Mouse (Mus musculus) limb, embryonic 11.5 days (tissue): ENCODE measurements around the gene Fsd1. TPM values are rescaled to one million over a fixed set of nuclear protein-coding genes. Genes with fewer than 3 reads are reported as not detected.

Source experiments
- ATAC-seq: fragments of 200-750 bp; cut with Nextera tagmentation; 2 replicates; pipeline ENCODE4 v1.8.0; 2017; ENCODE audit warnings: low read depth; ENCODE audit not compliant: insufficient number of reproducible peaks, low FRiP score, low TSS enrichment
- DNase-seq: peaks from one replicate; pipeline ENCODE4 v3.0.0-alpha.2; 2015; ENCODE audit warnings: low spot score
- H3K27ac ChIP-seq: fragments of 300-500 bp; sonication (generic); replicated peaks from 2 replicates; pipeline ENCODE4 v1.5.1; 2014; ENCODE audit warnings: low read depth, mild to moderate bottlenecking, low read length
- H3K27me3 ChIP-seq: fragments of 300-500 bp; sonication (generic); 2 replicates; pipeline ENCODE4 v1.6.1; 2014; ENCODE audit warnings: mild to moderate bottlenecking, low read length, mixed read lengths; ENCODE audit not compliant: control insufficient read depth, insufficient read depth
- H3K36me3 ChIP-seq: fragments of 300-500 bp; sonication (generic); 2 replicates; pipeline ENCODE4 v1.6.1; 2014; ENCODE audit warnings: mild to moderate bottlenecking, low read length, moderate library complexity, mixed read lengths; ENCODE audit not compliant: control insufficient read depth, insufficient read depth
- H3K4me1 ChIP-seq: fragments of 300-500 bp; sonication (generic); 2 replicates; pipeline ENCODE4 v1.6.1; 2014; ENCODE audit warnings: low read length, mixed read lengths; ENCODE audit not compliant: control insufficient read depth, insufficient read depth
- H3K4me2 ChIP-seq: fragments of 300-500 bp; sonication (generic); 2 replicates; pipeline ENCODE4 v1.6.1; 2014; ENCODE audit warnings: low read depth, mild to moderate bottlenecking, moderate library complexity; ENCODE audit not compliant: severe bottlenecking
- H3K4me3 ChIP-seq: fragments of 300-500 bp; sonication (generic); 2 replicates; pipeline ENCODE4 v1.5.1; 2014; ENCODE audit warnings: low read depth, low read length
- H3K9ac ChIP-seq: fragments of 300-500 bp; sonication (generic); 2 replicates; pipeline ENCODE4 v1.6.1; 2014; ENCODE audit warnings: mild to moderate bottlenecking, low read length
- H3K9me3 ChIP-seq: fragments of 300-500 bp; sonication (generic); 2 replicates; pipeline ENCODE4 v1.6.1; 2016; ENCODE audit warnings: low read length; ENCODE audit not compliant: control insufficient read depth
- WGBS: fragments of 180-500 bp; shearing (Covaris S2); extraction: QIAGEN DNeasy Blood & Tissue Kit; methylation state at CpG from one replicate; pipeline ENCODE4 v1.1.7; 2014; 5-methylcytosine and 5-hydroxymethylcytosine counted together
- polyA plus RNA-seq: library from polyadenylated mRNA; unstranded; fragments of >200 nt; fragmentation: Nextera tagmentation; extraction: Ambion mirVana; gene quantifications from 2 replicates; pipeline ENCODE4 v1.2.1, GENCODE M21; 2014

Fsd1 gene
- polyA plus RNA-seq, 1 experiment from 2014 or later: 39.8 TPM

- no peak overlapping the region for H3K4me3 ChIP-seq
- no peaks in the 10 kb centered on the region for H3K4me1 ChIP-seq
- H3K4me2 ChIP-seq: no peak overlapping the region
- no peaks in the 10 kb centered on the region for H3K27me3 ChIP-seq
- no peaks in the 10 kb centered on the region for H3K9me3 ChIP-seq
- WGBS: 86% methylated on average over 7 of the region's 7 CpGs
- no peak overlapping the region for H3K9ac ChIP-seq
- ATAC-seq: no peak
- DNase-seq: no peak
- H3K27ac ChIP-seq: no peak overlapping the region
- peaks cover 44% of the 10 kb centered on the region for H3K36me3 ChIP-seq
Measured at GRCm38 (mm10) chr17:56017848-56018247, 31.5 kb downstream of the Fsd1 start.

DNA sequence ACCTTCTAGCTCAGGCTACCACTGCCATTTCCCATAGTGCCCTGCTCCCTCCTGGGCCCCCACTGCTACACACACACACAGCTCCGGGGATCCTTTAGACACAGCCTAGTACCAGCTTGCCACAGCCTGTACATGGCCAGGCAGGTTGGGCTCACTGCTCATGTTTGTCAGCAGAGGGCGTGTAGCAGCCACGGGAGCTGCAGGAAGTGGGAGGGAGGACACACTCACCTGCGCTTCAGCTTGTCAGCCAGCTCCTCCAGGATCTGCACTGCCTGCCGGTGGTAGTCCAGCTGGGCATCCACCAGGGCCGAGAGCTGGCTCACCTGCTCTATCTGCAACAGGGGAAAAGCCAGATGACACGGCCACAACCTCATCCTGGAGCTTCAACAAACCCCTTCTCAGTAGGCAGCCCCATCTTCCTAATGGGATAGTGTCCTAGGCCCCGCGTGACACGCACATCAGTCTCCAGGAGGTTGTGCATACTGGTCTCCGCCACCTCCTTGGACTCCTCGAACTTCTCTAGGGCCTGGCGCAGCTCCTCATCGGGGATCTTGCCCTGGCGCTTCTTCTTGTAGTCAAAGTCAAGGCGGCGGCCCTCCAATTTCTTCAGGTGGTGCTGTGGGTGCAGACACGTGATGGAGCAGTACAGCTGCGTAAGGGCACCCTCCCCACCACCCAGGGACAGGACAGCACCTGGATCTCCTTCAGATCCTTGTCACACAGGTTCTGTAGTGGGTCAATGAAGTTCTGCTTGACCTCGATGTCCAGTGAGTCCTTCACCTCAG lies 32.2 kb downstream of the Fsd1 start:
- Histone ChIP-seq H3K36me3 (peaks cover 42% of the 10 kb centered on the region), H3K27ac (no peak overlapping the region), H3K4me1 (no peaks in the 10 kb centered on the region), H3K9me3 (no peaks in the 10 kb centered on the region), H3K4me3 (no peak overlapping the region), H3K27me3 (no peaks in the 10 kb centered on the region), H3K9ac (no peak overlapping the region), H3K4me2 (no peak overlapping the region)
- 77% methylated on average over 20 of the region's 20 CpGs for WGBS
- ATAC-seq: 0 out of 2 replicates have a peak, but pooled peaks have one; percentile 6
- DNase-seq: no peak

GRCm38 (mm10) chr17:56020400-56021084 lies 34.2 kb downstream of the Fsd1 start:
- ATAC-seq (no peak), DNase-seq (no peak)
- Histone ChIP-seq H3K4me1 (no peaks in the 10 kb centered on the region), H3K36me3 (peaks cover 35% of the 10 kb centered on the region; the same call in 1 of the 2 replicates), H3K9ac (no peak overlapping the region), H3K9me3 (no peaks in the 10 kb centered on the region), H3K27me3 (no peaks in the 10 kb centered on the region), H3K4me2 (no peak overlapping the region), H3K27ac (no peak overlapping the region), H3K4me3 (no peak overlapping the region)
- WGBS: 92% methylated on average over 6 of the region's 6 CpGs

GRCm38 (mm10) chr17:56021161-56021910 lies 35.0 kb downstream of the Fsd1 start:
- no peak overlapping the region for H3K27ac ChIP-seq
- WGBS: 84% methylated on average over 4 of the region's 4 CpGs

GRCm38 (mm10) chr17:56022131-56022988 lies 36.1 kb downstream of the Fsd1 start:
- DNase-seq: no peak
- Histone ChIP-seq H3K9ac (no peak overlapping the region), H3K27me3 (no peaks in the 10 kb centered on the region), H3K4me3 (no peak overlapping the region), H3K9me3 (no peaks in the 10 kb centered on the region), H3K27ac (no peak overlapping the region), H3K4me1 (no peaks in the 10 kb centered on the region), H3K4me2 (no peak overlapping the region), H3K36me3 (peaks cover 20% of the 10 kb centered on the region; the same call in 1 of the 2 replicates)
- 39% methylated on average over 2 of the region's 2 CpGs for WGBS
- ATAC-seq: no peak

More at GRCm38 (mm10) chr17:56021161-56021910, 35.0 kb downstream of the Fsd1 start:
- DNase-seq (no peak), ATAC-seq (no peak)
- Histone ChIP-seq H3K4me2 (no peak overlapping the region), H3K27me3 (no peaks in the 10 kb centered on the region), H3K4me1 (no peaks in the 10 kb centered on the region), H3K36me3 (peaks cover 28% of the 10 kb centered on the region; the same call in 1 of the 2 replicates), H3K9me3 (no peaks in the 10 kb centered on the region), H3K4me3 (no peak overlapping the region), H3K9ac (no peak overlapping the region)

DNA sequence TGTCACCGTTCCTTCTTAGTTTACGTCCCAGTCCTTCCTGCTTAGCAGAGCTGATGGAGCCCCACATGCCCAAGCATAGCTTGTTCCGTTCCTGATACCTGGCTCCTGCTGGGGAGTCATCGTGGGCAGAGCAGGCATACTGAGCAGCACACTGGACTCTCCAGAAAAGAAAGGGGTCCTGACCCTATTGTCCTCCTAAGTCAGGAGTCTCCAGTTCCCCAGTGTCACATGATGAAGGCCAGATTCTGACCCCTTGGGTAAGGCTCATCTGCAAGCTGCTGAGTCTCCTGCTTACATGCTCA lies 36.6 kb downstream of the Fsd1 start:
- DNase-seq (no peak), ATAC-seq (no peak)
- Histone ChIP-seq H3K27ac (no peak overlapping the region), H3K9ac (no peak overlapping the region), H3K4me1 (no peaks in the 10 kb centered on the region), H3K36me3 (peaks cover 19% of the 10 kb centered on the region; the same call in 1 of the 2 replicates), H3K27me3 (no peaks in the 10 kb centered on the region), H3K4me2 (no peak overlapping the region), H3K9me3 (no peaks in the 10 kb centered on the region), H3K4me3 (no peak overlapping the region)
- 87% methylated on average over 4 of the region's 4 CpGs for WGBS

GRCm38 (mm10) chr17:56023386-56023785 lies 37.1 kb downstream of the Fsd1 start:
- no peaks in the 10 kb centered on the region for H3K27me3 ChIP-seq
- WGBS: 88% methylated on average over 5 of the region's 5 CpGs
- H3K4me2 ChIP-seq: no peak overlapping the region
- no peak for DNase-seq
- H3K4me3 ChIP-seq: no peak overlapping the region
- no peaks in the 10 kb centered on the region for H3K4me1 ChIP-seq
- H3K9me3 ChIP-seq: no peaks in the 10 kb centered on the region
- ATAC-seq: no peak
- H3K27ac ChIP-seq: no peak overlapping the region
- H3K9ac ChIP-seq: no peak overlapping the region
- H3K36me3 ChIP-seq: peaks cover 18% of the 10 kb centered on the region; the same call in 1 of the 2 replicates

GRCm38 (mm10) chr17:56024476-56024875 lies 38.2 kb downstream of the Fsd1 start:
- Histone ChIP-seq H3K27me3 (no peaks in the 10 kb centered on the region), H3K27ac (no peak overlapping the region), H3K4me2 (no peak overlapping the region), H3K4me1 (no peaks in the 10 kb centered on the region), H3K4me3 (no peak overlapping the region), H3K9ac (no peak overlapping the region), H3K9me3 (no peaks in the 10 kb centered on the region), H3K36me3 (peaks cover 13% of the 10 kb centered on the region)
- DNase-seq (no peak), ATAC-seq (no peak)
- WGBS: 75% methylated on average over 2 of the region's 2 CpGs
